Mouse (Mus musculus) bone marrow, adult 2 months (tissue): ENCODE measurements around the gene Ttc37.

Source experiments
- CTCF ChIP-seq: fragments of 200-500 bp; IDR thresholded peaks from 2 replicates; pipeline ENCODE4 v1.5.1; 2011; ENCODE audit warnings: low read length, control low read depth; ENCODE audit not compliant: control insufficient read depth, insufficient read depth
- POLR2A ChIP-seq: fragments of 200-500 bp; IDR thresholded peaks from 2 replicates; pipeline ENCODE4 v1.6.1; 2011; ENCODE audit warnings: low read depth, mild to moderate bottlenecking, control low read depth, low read length, borderline replicate concordance; ENCODE audit not compliant: control insufficient read depth

DNA sequence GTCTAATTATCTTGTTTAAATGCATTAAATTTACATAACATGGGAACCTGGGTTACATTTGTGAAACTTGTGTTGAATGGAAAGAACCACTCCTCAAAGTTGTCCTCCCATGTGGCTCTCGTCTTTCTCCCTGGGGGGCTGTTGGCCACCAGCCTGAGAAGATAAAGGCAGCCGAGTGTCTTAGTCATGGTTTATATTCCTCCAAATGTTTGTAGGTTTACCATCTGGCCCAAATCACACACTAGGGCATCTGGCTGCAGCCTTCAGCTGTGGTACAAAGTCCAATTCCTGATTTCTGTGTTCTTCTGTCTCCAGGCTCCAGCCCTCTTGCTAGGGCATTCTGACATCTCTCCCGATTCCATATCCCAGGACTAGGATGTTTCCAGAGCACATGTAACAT, 91.7 kb downstream of the Ttc37 start:
- TF ChIP-seq CTCF (no peak), POLR2A (no peak)
